Mouse (Mus musculus): ENCODE results near the gene Olfr705. TPM values are rescaled to one million over a fixed set of nuclear protein-coding genes. Genes with fewer than 3 reads are reported as not detected.

The Olfr705 gene
- not detected in 2 replicates for polyA plus RNA-seq (2015; fragmentation: Nextera tagmentation; extraction: Ambion mirVana)

DNA sequence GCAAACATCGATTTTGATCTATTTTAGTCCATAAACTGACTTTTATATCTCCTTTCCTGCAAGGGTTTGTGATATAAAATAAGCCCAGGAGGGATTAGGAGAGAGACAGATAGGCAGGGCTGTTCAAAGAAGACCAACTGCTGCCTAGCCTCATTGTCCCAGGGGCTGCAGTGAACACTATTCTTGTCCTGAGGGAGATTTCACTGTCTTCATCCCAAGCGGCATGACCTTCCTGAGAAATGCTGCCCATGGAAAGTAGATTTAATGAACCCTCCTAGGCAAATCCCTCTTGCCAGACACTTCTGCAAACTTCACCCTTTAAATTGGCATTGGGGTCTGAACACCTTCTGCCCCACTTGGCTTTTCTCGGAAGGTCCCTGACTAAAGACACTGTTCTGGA lies at the start of gene Olfr705:
Gene Olfr705 (minus strand): TSS at position 101 of the 400 bp plus-strand sequence.

DNA sequence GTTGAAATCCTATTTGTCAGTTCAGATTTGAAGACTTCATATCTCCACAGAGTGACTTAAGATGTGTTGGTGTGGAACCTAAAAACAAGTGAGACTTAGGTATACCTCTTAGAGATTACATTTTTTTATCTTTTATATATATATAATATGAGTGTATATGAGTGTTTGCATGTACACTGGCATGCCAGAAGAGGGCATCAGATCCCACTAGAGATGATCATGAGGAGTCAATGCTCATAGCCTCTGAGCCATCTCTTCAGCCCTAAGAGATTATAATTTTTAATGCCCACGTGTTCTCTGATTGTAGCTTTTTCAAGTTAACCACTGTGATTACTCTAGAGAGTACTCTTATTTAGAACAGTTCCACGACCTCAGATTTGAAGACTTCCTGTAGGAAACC lies 31.0 kb upstream of the Olfr705 start, which contains the start of gene Olfr1532-ps1:
Gene Olfr1532-ps1 (plus strand): TSS at position 326 of the 400 bp plus-strand sequence.

DNA sequence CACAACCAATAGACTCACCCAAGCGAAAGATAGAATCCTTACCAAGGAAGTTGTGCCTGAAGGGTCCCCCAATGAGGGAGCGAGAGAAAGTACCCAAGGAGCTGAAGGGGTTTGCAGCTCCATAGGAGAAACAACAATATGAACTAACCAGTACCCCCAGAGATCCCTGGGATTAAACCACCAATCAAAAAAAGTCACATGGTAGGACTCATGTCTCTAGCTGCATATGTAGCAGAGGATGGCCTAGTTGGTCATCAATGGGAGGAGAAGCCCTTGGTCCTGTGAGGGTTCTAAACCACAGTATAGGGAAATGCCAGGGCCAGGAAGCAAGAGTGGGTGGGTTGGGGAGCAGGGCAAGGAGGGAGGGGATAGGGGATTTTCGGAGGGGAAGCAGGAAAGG lies 24.4 kb upstream of the Olfr705 start, which contains the start of gene Olfr707:
Gene Olfr707 (minus strand): TSS at position 101 of the 400 bp plus-strand sequence.

DNA sequence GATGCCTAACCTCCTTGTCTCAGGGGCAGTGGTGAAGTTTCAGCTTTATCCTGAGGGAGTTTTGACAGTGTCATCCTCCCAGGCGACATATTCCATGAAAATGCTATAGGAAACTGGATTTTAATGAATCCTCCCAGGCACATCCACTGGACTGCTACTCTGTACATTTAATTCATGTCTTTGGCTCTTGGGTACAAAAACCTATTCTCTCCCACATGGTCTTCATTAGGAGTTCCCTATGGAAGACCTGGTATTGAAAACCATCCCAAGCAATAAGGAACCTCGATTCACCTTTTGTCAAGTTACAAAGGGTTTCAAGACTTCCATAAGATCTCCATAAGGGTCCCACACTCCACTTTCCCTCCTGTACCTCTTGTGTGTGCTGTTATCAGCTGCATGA lies 11.4 kb upstream of the Olfr705 start, which contains the start of gene Olfr706:
Gene Olfr706 (minus strand): TSS at position 101 of the 400 bp plus-strand sequence.

DNA sequence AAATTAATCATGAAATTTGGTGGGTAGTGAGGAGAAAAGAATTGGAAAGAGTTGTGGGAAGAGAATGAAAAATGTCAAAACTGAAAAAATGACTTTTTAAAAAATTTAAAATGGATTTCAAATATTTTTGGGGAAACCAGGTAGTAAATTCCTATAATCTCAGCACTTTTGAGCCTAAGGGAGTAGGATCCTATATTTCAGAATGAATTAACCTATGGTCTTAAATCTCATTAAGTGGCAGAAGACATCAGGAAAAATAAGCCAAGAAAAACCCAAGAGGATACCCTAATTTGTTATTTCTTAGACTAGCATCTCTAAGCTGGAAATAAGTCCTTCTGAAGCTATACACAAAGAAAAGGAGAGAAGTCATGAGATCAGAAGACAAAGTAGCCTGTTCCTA lies 13.8 kb downstream of the Olfr705 start, which contains the start of gene Olfr704:
Gene Olfr704 (plus strand): TSS at position 301 of the 400 bp plus-strand sequence.

DNA sequence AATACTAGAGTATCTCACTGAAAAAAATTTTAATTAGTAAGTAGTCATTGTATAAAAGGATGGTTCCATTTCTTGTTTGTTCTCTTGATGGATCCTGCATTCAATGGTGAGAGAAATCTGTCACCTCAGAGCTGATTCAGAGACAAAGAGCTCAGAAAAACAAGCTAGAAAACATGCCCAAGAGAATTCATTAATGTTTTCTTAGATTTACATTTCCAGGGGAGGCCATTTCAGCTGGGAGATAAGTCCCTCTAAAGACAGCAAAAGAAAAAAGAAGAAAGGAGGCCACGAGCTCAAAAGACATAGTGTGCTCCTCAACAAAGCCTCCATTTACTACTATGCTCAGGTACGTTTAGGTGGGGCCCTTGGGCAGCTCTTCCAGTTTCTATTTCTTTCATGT lies 33.6 kb downstream of the Olfr705 start, which contains the start of gene Olfr703:
Gene Olfr703 (plus strand): TSS at position 301 of the 400 bp plus-strand sequence.

DNA sequence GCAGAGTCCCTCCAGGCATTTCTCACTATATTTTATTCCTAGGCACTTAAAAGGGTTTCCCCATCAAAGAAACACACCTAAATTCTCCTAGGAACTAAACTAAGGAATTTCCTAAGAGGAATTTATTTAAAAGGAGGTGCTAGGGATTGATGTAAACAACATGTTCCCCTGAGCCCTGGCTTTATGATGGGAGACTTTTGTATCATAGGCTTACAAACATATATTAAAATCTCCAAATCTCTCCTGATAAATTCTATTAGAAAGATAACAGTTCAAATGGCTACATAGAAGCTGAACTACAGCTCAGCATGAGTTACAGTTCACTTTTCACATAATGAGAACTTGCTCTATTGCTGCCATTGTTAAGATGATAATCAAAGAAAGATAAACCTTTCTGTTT lies 42.9 kb downstream of the Olfr705 start, which contains the start of gene Olfr702:
Gene Olfr702 (minus strand): TSS at position 101 of the 400 bp plus-strand sequence.

Other genes with a start within 250 kb of the Olfr705 start
- gene Olfr693, start 196.3 kb downstream of the Olfr705 start, polyA plus RNA-seq (2015; fragmentation: Nextera tagmentation; extraction: Ambion mirVana) = 0.05 TPM in 1 of 2 replicates, not detected in the other
- gene Olfr694, start 185.1 kb downstream of the Olfr705 start, polyA plus RNA-seq (2015; fragmentation: Nextera tagmentation; extraction: Ambion mirVana) = not detected in 2 replicates
- gene Olfr695, start 160.5 kb downstream of the Olfr705 start, polyA plus RNA-seq (2015; fragmentation: Nextera tagmentation; extraction: Ambion mirVana) = not detected in 2 replicates
- gene Olfr697, start 134.4 kb downstream of the Olfr705 start, polyA plus RNA-seq (2015; fragmentation: Nextera tagmentation; extraction: Ambion mirVana) = not detected in 2 replicates
- not detected in 2 replicates for gene Olfr698, start 121.5 kb downstream of the Olfr705 start, polyA plus RNA-seq (2015; fragmentation: Nextera tagmentation; extraction: Ambion mirVana)
- not detected in 2 replicates for gene Olfr699, start 83.7 kb downstream of the Olfr705 start, polyA plus RNA-seq (2015; fragmentation: Nextera tagmentation; extraction: Ambion mirVana)
- gene Olfr700, start 68.1 kb downstream of the Olfr705 start, polyA plus RNA-seq (2015; fragmentation: Nextera tagmentation; extraction: Ambion mirVana) = not detected in 2 replicates
- gene Olfr701, start 62.8 kb downstream of the Olfr705 start, polyA plus RNA-seq (2015; fragmentation: Nextera tagmentation; extraction: Ambion mirVana) = not detected in 2 replicates
- gene Olfr702, start 43.0 kb downstream of the Olfr705 start, polyA plus RNA-seq (2015; fragmentation: Nextera tagmentation; extraction: Ambion mirVana) = not detected in 2 replicates
- not detected in 2 replicates for gene Olfr703, start 33.5 kb downstream of the Olfr705 start, polyA plus RNA-seq (2015; fragmentation: Nextera tagmentation; extraction: Ambion mirVana)
- gene Olfr704, start 13.7 kb downstream of the Olfr705 start, polyA plus RNA-seq (2015; fragmentation: Nextera tagmentation; extraction: Ambion mirVana) = not detected in 2 replicates
- gene Olfr706, start 11.3 kb upstream of the Olfr705 start, polyA plus RNA-seq (2015; fragmentation: Nextera tagmentation; extraction: Ambion mirVana) = not detected in 2 replicates
- gene Olfr707, start 24.4 kb upstream of the Olfr705 start, polyA plus RNA-seq (2015; fragmentation: Nextera tagmentation; extraction: Ambion mirVana) = not detected in 2 replicates
- not detected in 2 replicates for gene Olfr1532-ps1, start 31.1 kb upstream of the Olfr705 start, polyA plus RNA-seq (2015; fragmentation: Nextera tagmentation; extraction: Ambion mirVana)
- not detected in 2 replicates for gene Olfr709-ps1, start 55.3 kb upstream of the Olfr705 start, polyA plus RNA-seq (2015; fragmentation: Nextera tagmentation; extraction: Ambion mirVana)
- not detected in 2 replicates for gene Olfr710, start 71.4 kb upstream of the Olfr705 start, polyA plus RNA-seq (2015; fragmentation: Nextera tagmentation; extraction: Ambion mirVana)
- gene Olfr6, start 87.0 kb upstream of the Olfr705 start, polyA plus RNA-seq (2015; fragmentation: Nextera tagmentation; extraction: Ambion mirVana) = not detected in 2 replicates
- gene Olfr711, start 98.6 kb upstream of the Olfr705 start, polyA plus RNA-seq (2015; fragmentation: Nextera tagmentation; extraction: Ambion mirVana) = not detected in 2 replicates
- not detected in 2 replicates for gene Olfr2, start 129.2 kb upstream of the Olfr705 start, polyA plus RNA-seq (2015; fragmentation: Nextera tagmentation; extraction: Ambion mirVana)
- not detected in 2 replicates for gene Olfr713, start 154.3 kb upstream of the Olfr705 start, polyA plus RNA-seq (2015; fragmentation: Nextera tagmentation; extraction: Ambion mirVana)
- not detected in 2 replicates for gene Olfr714, start 194.1 kb upstream of the Olfr705 start, polyA plus RNA-seq (2015; fragmentation: Nextera tagmentation; extraction: Ambion mirVana)
- gene Olfr17, start 216.3 kb upstream of the Olfr705 start, polyA plus RNA-seq (2015; fragmentation: Nextera tagmentation; extraction: Ambion mirVana) = not detected in 2 replicates
- not detected in 2 replicates for gene Olfr715b, start 233.5 kb upstream of the Olfr705 start, polyA plus RNA-seq (2015; fragmentation: Nextera tagmentation; extraction: Ambion mirVana)